Mouse (Mus musculus) urinary bladder, postnatal 25 days (tissue): ENCODE results near the gene Tmem262.

Experiments
- DNase-seq: peaks from one replicate; pipeline ENCODE4 v3.0.0; 2022; ENCODE audit warnings: low spot score

The Tmem262 gene

GRCm38 (mm10) chr19:6102169-6102853 is 22.5 kb downstream of the Tmem262 start:
- no peak for DNase-seq

DNA sequence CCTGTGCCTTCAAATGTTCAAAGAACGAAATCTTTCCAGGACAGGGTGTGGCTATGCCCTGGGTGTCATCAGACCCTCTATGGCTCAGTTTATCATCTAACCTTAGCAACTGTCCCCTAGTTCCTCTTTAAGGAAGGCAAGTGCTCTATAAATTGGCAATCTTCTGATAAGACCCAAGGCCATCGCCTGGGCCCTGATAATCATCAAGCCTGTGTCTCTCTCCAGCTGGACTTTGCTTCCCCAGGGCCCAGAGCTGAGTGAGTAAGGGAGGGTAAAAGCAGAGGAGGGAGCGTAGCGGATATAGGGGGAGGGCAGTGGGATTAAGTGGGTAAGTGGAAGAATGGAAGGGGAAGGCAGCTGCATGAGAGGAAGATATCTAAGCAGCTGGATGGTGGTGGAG is 24.6 kb downstream of the Tmem262 start:
- no peak for DNase-seq

DNA sequence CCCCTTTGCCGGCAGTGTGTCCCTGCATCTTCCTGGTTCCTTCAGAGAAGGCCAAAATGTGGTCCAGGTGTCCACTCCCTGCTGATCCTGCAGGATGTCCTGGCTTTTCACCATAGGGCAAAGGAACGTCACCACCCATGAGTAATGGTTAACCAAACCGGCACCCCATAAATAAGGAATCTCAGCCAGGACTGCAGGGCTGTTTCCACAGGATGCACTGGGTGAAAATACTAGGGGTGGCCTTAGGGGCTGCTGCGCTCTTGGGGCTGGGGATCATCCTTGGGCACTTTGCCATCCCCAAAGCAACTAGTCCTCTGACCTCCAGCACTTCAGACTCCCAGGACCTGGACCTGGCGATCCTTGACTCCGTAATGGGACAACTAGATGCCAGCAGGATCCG is 25.8 kb downstream of the Tmem262 start, which contains the start of gene Naaladl1:
Naaladl1 (plus strand) TSS at position 197 of the 400 bp plus-strand sequence.
- DNase-seq, result no peak

GRCm38 (mm10) chr19:6113116-6113515 is 33.3 kb downstream of the Tmem262 start:
- no peak for DNase-seq

- no peak for DNase-seq
Observed at GRCm38 (mm10) chr19:6116113-6116850, 36.4 kb downstream of the Tmem262 start.

- no peak for DNase-seq
Observed at GRCm38 (mm10) chr19:6117346-6117985, 37.6 kb downstream of the Tmem262 start.

GRCm38 (mm10) chr19:6117986-6118676 is 38.3 kb downstream of the Tmem262 start, which contains the start of gene Sac3d1:
TSS of gene Sac3d1 (minus strand) at chr19:6118650.
- DNase-seq, result peak; percentile 73

- no peak for DNase-seq
Observed at GRCm38 (mm10) chr19:6118677-6119185, 38.9 kb downstream of the Tmem262 start.

- no peak for DNase-seq
Observed at GRCm38 (mm10) chr19:6121761-6122160, 41.9 kb downstream of the Tmem262 start.

GRCm38 (mm10) chr19:6123330-6123729 is 43.5 kb downstream of the Tmem262 start:
- no peak for DNase-seq

- no peak for DNase-seq
Observed at GRCm38 (mm10) chr19:6124898-6125297, 45.1 kb downstream of the Tmem262 start.

- DNase-seq, result peak; percentile 42
Observed at GRCm38 (mm10) chr19:6126289-6126688, 46.5 kb downstream of the Tmem262 start.

DNA sequence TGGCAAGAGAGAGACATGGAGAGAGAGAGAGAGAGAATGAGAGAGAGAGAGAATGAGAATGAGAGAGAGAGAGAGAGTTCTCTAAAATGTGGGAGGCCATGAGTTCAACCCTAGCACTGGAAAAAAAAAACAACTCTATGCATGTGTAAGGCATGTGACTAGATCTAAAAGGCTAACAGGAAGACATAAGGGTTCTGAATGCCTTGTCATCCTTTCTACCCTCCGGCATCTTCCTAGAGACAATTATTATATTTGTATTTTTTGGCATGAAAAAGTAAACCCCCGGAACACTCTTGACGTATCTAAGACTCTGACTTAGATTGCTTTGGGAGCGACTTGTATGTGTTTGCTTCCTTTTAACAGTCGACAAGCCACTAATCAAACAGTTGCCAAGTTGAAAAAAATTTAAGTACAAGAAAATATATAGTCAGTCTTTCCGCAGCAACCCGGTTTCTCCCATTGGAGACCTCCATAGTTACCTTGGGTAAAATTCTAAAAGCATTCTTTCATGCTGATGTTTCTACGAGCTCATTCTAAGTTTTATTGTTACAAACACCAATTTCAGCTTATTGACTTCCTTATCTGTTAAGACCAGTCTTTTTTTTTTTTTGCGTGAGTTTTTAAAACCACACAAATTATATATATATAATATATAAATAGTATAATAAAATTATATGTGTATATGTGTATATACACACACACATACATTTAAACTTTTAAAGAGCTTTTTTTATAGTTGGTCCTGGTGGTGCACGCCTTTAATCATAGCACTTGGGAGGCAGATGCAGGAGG is 47.2 kb downstream of the Tmem262 start:
- no peak for DNase-seq

DNA sequence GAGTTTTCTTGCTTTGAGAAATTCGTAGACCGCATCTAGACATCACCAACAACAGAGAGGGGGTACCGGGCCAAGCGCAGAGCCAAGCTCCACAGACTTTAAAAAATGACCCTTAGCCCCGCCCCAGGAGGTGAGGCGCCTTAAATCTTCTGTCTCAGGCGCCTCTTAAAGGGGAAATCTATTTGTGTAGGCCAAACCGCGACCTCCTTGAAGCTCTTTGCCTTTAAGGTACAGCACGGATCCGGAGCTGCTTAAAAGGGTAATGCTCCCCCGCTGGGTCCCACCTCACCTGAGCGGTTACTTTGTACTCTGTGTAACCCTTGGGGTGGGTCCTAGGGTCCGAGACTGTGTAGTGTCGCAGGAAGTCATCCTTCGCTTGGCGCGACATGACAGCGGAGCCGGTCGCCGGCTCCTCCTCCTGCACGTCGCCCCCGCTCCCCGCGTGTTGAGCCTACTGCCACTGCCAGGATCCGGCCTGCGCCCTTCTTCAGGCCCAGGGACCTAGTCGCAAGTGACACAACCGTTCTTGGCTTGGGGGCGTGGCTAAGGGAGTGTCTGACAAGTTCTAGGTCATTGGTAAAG is 48.0 kb downstream of the Tmem262 start, which contains the start of gene Snx15:
Snx15 (minus strand) TSS at position 545 of the 582 bp plus-strand sequence.
- DNase-seq, result peak; percentile 90
